Mouse (Mus musculus) embryonic facial prominence, embryonic 15.5 days (tissue): ENCODE data around the gene Tmem234. TPM values are rescaled to one million over a fixed set of nuclear protein-coding genes. Genes with fewer than 3 reads are reported as not detected.
"Not testable (repeated sequence)": the region's sequence is repeated elsewhere in the genome, so short reads cannot be mapped to it uniquely, and the experiment has no call there.

Experiments used
- ATAC-seq: fragments of 200-750 bp; cut with Nextera tagmentation; 2 replicates; pipeline ENCODE4 v1.8.0; 2017; ENCODE audit warnings: low read depth, moderate TSS enrichment; ENCODE audit not compliant: insufficient number of reproducible peaks, low FRiP score, low TSS enrichment
- H3K27ac ChIP-seq: fragments of 300-500 bp; sonication (generic); replicated peaks from 2 replicates; pipeline ENCODE4 v1.5.1; 2015; ENCODE audit warnings: mild to moderate bottlenecking, inconsistent platforms
- H3K27me3 ChIP-seq: fragments of 300-500 bp; sonication (generic); 2 replicates; pipeline ENCODE4 v1.6.1; 2015; ENCODE audit warnings: inconsistent platforms
- H3K36me3 ChIP-seq: fragments of 300-500 bp; sonication (generic); 2 replicates; pipeline ENCODE4 v1.6.1; 2015; ENCODE audit warnings: mild to moderate bottlenecking, inconsistent platforms
- H3K4me1 ChIP-seq: fragments of 300-500 bp; sonication (generic); 2 replicates; pipeline ENCODE4 v1.6.1; 2015; ENCODE audit warnings: inconsistent platforms
- H3K4me2 ChIP-seq: fragments of 300-500 bp; sonication (generic); replicated peaks from 2 replicates; pipeline ENCODE4 v1.6.1; 2015; ENCODE audit warnings: mild to moderate bottlenecking, inconsistent platforms
- H3K4me3 ChIP-seq: fragments of 300-500 bp; sonication (generic); replicated peaks from 2 replicates; pipeline ENCODE4 v1.5.1; 2015; ENCODE audit warnings: mild to moderate bottlenecking, inconsistent platforms
- H3K9ac ChIP-seq: fragments of 300-500 bp; sonication (generic); 2 replicates; pipeline ENCODE4 v1.6.1; 2015; ENCODE audit warnings: inconsistent platforms
- H3K9me3 ChIP-seq: fragments of 300-500 bp; sonication (generic); replicated peaks from 2 replicates; pipeline ENCODE4 v1.6.1; 2016; ENCODE audit warnings: inconsistent platforms
- WGBS: fragments of 180-500 bp; shearing (Covaris S2); methylation state at CpG from one replicate; pipeline ENCODE4 v1.1.7; 2015; 5-methylcytosine and 5-hydroxymethylcytosine counted together
- polyA plus RNA-seq: library from polyadenylated mRNA; unstranded; fragments of >200 nt; fragmentation: Nextera tagmentation; extraction: Ambion mirVana; gene quantifications from 2 replicates; pipeline ENCODE4 v1.2.1, GENCODE M21; 2015

Tmem234 gene
- polyA plus RNA-seq = 197 and 210 TPM in 2 replicates

- Histone ChIP-seq H3K4me2 (peak within 1 kb of the TSS; percentile 77), H3K27me3 (no peaks in the 10 kb centered on the region), H3K36me3 (peaks cover 64% of the 10 kb centered on the region), H3K4me3 (peak within 1 kb of the TSS; percentile 99), H3K9ac (peak within 1 kb of the TSS; percentile 94), H3K4me1 (peaks cover 34% of the 10 kb centered on the region), H3K9me3 (no peaks in the 10 kb centered on the region), H3K27ac (peak within 1 kb of the TSS; percentile 73)
- under 1% methylated on average over 69 of the region's 74 CpGs for WGBS
- ATAC-seq = peak; percentile 86
Observed at GRCm38 (mm10) chr4:129600233-129601158, at the start of gene Tmem234, which contains the start of gene Eif3i. Gene Tmem234 (plus strand): TSS chr4:129600668. Gene Eif3i (minus strand): TSS chr4:129600648.

GRCm38 (mm10) chr4:129554512-129554911, 46.0 kb upstream of the Tmem234 start:
- peaks cover 19% of the 10 kb centered on the region for H3K4me1 ChIP-seq
- not testable (repeated sequence) for H3K27ac ChIP-seq, H3K36me3 ChIP-seq, H3K4me3 ChIP-seq, ATAC-seq, H3K9ac ChIP-seq, H3K4me2 ChIP-seq, H3K9me3 ChIP-seq, H3K27me3 ChIP-seq
- 84% methylated on average over 6 of the region's 6 CpGs for WGBS

GRCm38 (mm10) chr4:129555421-129555861, 45.0 kb upstream of the Tmem234 start:
- H3K4me3 ChIP-seq = peak overlapping the region; percentile 53
- H3K9me3 ChIP-seq = no peaks in the 10 kb centered on the region
- no peak overlapping the region for H3K27ac ChIP-seq
- peak overlapping the region; percentile 86 for H3K4me2 ChIP-seq
- 0 out of 2 replicates have a peak overlapping the region, but pooled peaks have one; percentile 26 for H3K9ac ChIP-seq
- H3K27me3 ChIP-seq = no peaks in the 10 kb centered on the region
- no peaks in the 10 kb centered on the region for H3K36me3 ChIP-seq
- 3% methylated on average over 16 of the region's 16 CpGs for WGBS
- H3K4me1 ChIP-seq = peaks cover 19% of the 10 kb centered on the region
- ATAC-seq = 0 out of 2 replicates have a peak, but pooled peaks have one; percentile 27

- Histone ChIP-seq H3K4me3 (peak overlapping the region; percentile 53), H3K36me3 (no peaks in the 10 kb centered on the region), H3K9ac (peak overlapping the region; percentile 26; the same call in 1 of the 2 replicates), H3K4me1 (peaks cover 19% of the 10 kb centered on the region), H3K27me3 (no peaks in the 10 kb centered on the region), H3K27ac (peak overlapping the region; percentile 45; the same call in 1 of the 2 replicates), H3K4me2 (peak overlapping the region; percentile 86), H3K9me3 (no peaks in the 10 kb centered on the region)
- peak; percentile 65 for ATAC-seq
- under 1% methylated on average over 24 of the region's 24 CpGs for WGBS
Observed at GRCm38 (mm10) chr4:129555862-129556531, 44.5 kb upstream of the Tmem234 start.

GRCm38 (mm10) chr4:129556532-129557223, 43.8 kb upstream of the Tmem234 start:
- Histone ChIP-seq H3K9me3 (no peaks in the 10 kb centered on the region), H3K4me2 (peak overlapping the region; percentile 86), H3K9ac (peak overlapping the region; percentile 42), H3K36me3 (no peaks in the 10 kb centered on the region), H3K4me3 (peak overlapping the region; percentile 53), H3K27me3 (no peaks in the 10 kb centered on the region), H3K4me1 (peaks cover 19% of the 10 kb centered on the region), H3K27ac (peak overlapping the region; percentile 35; the same call in 1 of the 2 replicates)
- ATAC-seq = peak; percentile 77
- WGBS = 6% methylated on average over 32 of the region's 33 CpGs

- peak overlapping the region; percentile 53 for H3K4me3 ChIP-seq
- peaks cover 19% of the 10 kb centered on the region for H3K4me1 ChIP-seq
- no peaks in the 10 kb centered on the region for H3K27me3 ChIP-seq
- WGBS = 70% methylated on average over 9 of the region's 9 CpGs
- no peaks in the 10 kb centered on the region for H3K36me3 ChIP-seq
- H3K9ac ChIP-seq = no peak overlapping the region
- H3K27ac ChIP-seq = no peak overlapping the region
- no peak for ATAC-seq
- no peaks in the 10 kb centered on the region for H3K9me3 ChIP-seq
- peak overlapping the region; percentile 86 for H3K4me2 ChIP-seq
Observed at GRCm38 (mm10) chr4:129557256-129557808, 43.1 kb upstream of the Tmem234 start.

- Histone ChIP-seq H3K4me3 (no peak overlapping the region), H3K4me1 (peaks cover 19% of the 10 kb centered on the region), H3K9me3 (no peaks in the 10 kb centered on the region), H3K4me2 (no peak overlapping the region), H3K36me3 (no peaks in the 10 kb centered on the region), H3K9ac (no peak overlapping the region), H3K27me3 (no peaks in the 10 kb centered on the region), H3K27ac (no peak overlapping the region)
- 84% methylated on average over 12 of the region's 12 CpGs for WGBS
- no peak for ATAC-seq
Observed at GRCm38 (mm10) chr4:129558321-129558955, 42.0 kb upstream of the Tmem234 start.

- Histone ChIP-seq H3K9me3 (no peaks in the 10 kb centered on the region), H3K27ac (no peak overlapping the region), H3K27me3 (no peaks in the 10 kb centered on the region), H3K36me3 (no peaks in the 10 kb centered on the region), H3K9ac (no peak overlapping the region), H3K4me3 (no peak overlapping the region), H3K4me2 (no peak overlapping the region), H3K4me1 (peaks cover 11% of the 10 kb centered on the region)
- ATAC-seq = no peak
- 88% methylated on average over 5 of the region's 5 CpGs for WGBS
Observed at GRCm38 (mm10) chr4:129561184-129561583, 39.3 kb upstream of the Tmem234 start.

GRCm38 (mm10) chr4:129563718-129564117, 36.8 kb upstream of the Tmem234 start:
- no peak for ATAC-seq
- Histone ChIP-seq H3K4me1 (0 out of 2 replicates have a peak, but pooled peaks cover 3% of the 10 kb centered on the region), H3K4me3 (no peak overlapping the region), H3K27ac (no peak overlapping the region), H3K27me3 (no peaks in the 10 kb centered on the region), H3K4me2 (no peak overlapping the region), H3K36me3 (no peaks in the 10 kb centered on the region), H3K9me3 (no peaks in the 10 kb centered on the region), H3K9ac (no peak overlapping the region)
- WGBS = 39% methylated on average over 8 of the region's 8 CpGs

GRCm38 (mm10) chr4:129565139-129565538, 35.3 kb upstream of the Tmem234 start:
- H3K9ac ChIP-seq = no peak overlapping the region
- H3K4me1 ChIP-seq = 0 out of 2 replicates have a peak, but pooled peaks cover 3% of the 10 kb centered on the region
- 78% methylated on average over 6 of the region's 6 CpGs for WGBS
- H3K27ac ChIP-seq = no peak overlapping the region
- ATAC-seq = no peak
- H3K4me2 ChIP-seq = no peak overlapping the region
- H3K9me3 ChIP-seq = no peaks in the 10 kb centered on the region
- H3K36me3 ChIP-seq = no peaks in the 10 kb centered on the region
- H3K27me3 ChIP-seq = no peaks in the 10 kb centered on the region
- no peak overlapping the region for H3K4me3 ChIP-seq
